Mouse (Mus musculus) stomach, embryonic 15.5 days (tissue): ENCODE measurements around the gene Ubl7. TPM values are rescaled to one million over a fixed set of nuclear protein-coding genes. Genes with fewer than 3 reads are reported as not detected.

Experiments
- ATAC-seq: fragments of 200-750 bp; cut with Nextera tagmentation; 2 replicates; pipeline ENCODE4 v1.8.0; 2017; ENCODE audit warnings: low read depth, moderate number of reproducible peaks, moderate TSS enrichment; ENCODE audit not compliant: insufficient read depth, low FRiP score
- H3K27ac ChIP-seq: fragments of 300-500 bp; sonication (generic); 2 replicates; pipeline ENCODE4 v1.5.1; 2015; ENCODE audit warnings: mild to moderate bottlenecking, inconsistent platforms
- H3K27me3 ChIP-seq: fragments of 300-500 bp; sonication (generic); replicated peaks from 2 replicates; pipeline ENCODE4 v1.6.1; 2015; ENCODE audit warnings: inconsistent platforms
- H3K36me3 ChIP-seq: fragments of 300-500 bp; sonication (generic); 2 replicates; pipeline ENCODE4 v1.6.1; 2015; ENCODE audit warnings: inconsistent platforms
- H3K4me1 ChIP-seq: fragments of 300-500 bp; sonication (generic); 2 replicates; pipeline ENCODE4 v1.6.1; 2015; ENCODE audit warnings: inconsistent platforms
- H3K4me2 ChIP-seq: fragments of 300-500 bp; sonication (generic); 2 replicates; pipeline ENCODE4 v1.6.1; 2015; ENCODE audit warnings: mild to moderate bottlenecking, inconsistent platforms
- H3K4me3 ChIP-seq: fragments of 300-500 bp; sonication (generic); replicated peaks from 2 replicates; pipeline ENCODE4 v1.5.1; 2015; ENCODE audit warnings: inconsistent platforms
- H3K9ac ChIP-seq: fragments of 300-500 bp; sonication (generic); 2 replicates; pipeline ENCODE4 v1.6.1; 2015; ENCODE audit warnings: inconsistent platforms
- H3K9me3 ChIP-seq: fragments of 300-500 bp; sonication (generic); 2 replicates; pipeline ENCODE4 v1.6.1; 2016; ENCODE audit warnings: inconsistent platforms
- WGBS: fragments of 180-500 bp; shearing (Covaris S2); methylation state at CpG from one replicate; pipeline ENCODE4 v1.1.7; 2015; 5-methylcytosine and 5-hydroxymethylcytosine counted together
- polyA plus RNA-seq: library from polyadenylated mRNA; unstranded; fragments of >200 nt; fragmentation: Nextera tagmentation; extraction: Ambion mirVana; gene quantifications from 2 replicates; pipeline ENCODE4 v1.2.1, GENCODE M21; 2015

Ubl7 gene
- polyA plus RNA-seq, 1 experiment from 2014 or later, result 85.4 TPM

DNA sequence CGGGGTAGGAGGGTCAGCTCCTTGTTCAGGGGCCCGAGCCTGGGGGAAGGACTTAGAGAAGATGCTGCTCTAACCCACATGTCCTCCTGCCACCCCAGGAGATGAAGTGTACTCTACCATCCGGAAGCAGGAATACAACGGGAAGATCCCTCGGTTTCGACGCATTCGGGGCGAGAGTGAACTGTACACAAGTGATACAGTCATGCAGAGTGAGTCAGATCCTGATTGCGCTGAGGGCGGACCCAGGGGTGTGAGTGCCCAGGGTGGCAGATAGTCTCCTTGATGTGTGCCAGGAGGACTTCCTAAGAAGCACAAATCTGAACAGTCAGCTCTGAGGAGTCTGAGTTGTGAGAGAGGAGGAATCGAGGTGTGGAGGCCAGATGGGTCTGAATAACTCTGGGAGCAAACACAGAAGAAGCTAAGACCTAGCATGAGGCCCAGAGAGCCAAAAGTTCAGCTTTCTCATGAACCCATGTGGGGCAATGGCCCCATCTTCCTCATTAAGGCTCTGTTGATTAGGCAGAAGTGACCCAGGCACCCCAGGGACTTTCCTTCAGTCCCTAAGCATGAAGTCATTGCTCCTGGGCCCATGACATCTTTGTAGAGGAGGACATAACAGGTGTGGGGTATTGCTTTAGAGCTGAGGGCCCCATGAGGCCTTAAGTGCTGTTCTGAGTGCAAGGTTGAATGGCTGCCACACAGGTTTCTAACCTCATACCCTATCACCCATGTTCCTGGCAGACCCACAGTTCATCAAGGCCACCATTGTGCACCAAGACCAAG is 44.4 kb downstream of the Ubl7 start:
- H3K9me3 ChIP-seq, result no peaks in the 10 kb centered on the region
- 82% methylated on average over 12 of the region's 12 CpGs for WGBS
- no peak overlapping the region for H3K4me2 ChIP-seq
- no peaks in the 10 kb centered on the region for H3K36me3 ChIP-seq
- ATAC-seq, result no peak
- no peak overlapping the region for H3K4me3 ChIP-seq
- no peaks in the 10 kb centered on the region for H3K27me3 ChIP-seq
- no peak overlapping the region for H3K9ac ChIP-seq
- H3K27ac ChIP-seq, result no peak overlapping the region
- H3K4me1 ChIP-seq, result no peaks in the 10 kb centered on the region

DNA sequence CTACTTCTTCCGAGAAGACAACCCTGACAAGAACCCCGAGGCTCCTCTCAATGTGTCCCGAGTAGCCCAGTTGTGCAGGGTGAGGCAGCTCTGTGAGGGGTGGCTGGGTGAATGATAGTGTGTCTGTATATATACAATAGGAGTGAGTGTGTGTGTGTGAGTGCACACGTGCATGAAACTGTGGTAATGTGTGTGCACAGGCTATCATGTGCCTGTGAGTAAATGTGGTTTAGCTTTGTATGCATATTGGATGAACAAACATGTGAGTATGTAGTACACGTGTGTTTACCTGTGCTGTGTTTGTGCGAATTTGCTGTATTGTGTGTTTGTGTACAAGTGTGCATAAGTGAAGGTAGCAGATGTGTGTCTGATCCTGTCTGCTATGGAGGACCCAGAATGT is 45.0 kb downstream of the Ubl7 start:
- no peaks in the 10 kb centered on the region for H3K9me3 ChIP-seq
- WGBS, result 75% methylated on average over 6 of the region's 6 CpGs
- no peaks in the 10 kb centered on the region for H3K36me3 ChIP-seq
- no peak overlapping the region for H3K9ac ChIP-seq
- H3K4me3 ChIP-seq, result no peak overlapping the region
- no peak overlapping the region for H3K4me2 ChIP-seq
- H3K27ac ChIP-seq, result no peak overlapping the region
- ATAC-seq, result no peak
- no peaks in the 10 kb centered on the region for H3K27me3 ChIP-seq
- no peaks in the 10 kb centered on the region for H3K4me1 ChIP-seq

- H3K9ac ChIP-seq, result no peak overlapping the region
- peak; percentile 81 for ATAC-seq
- H3K4me3 ChIP-seq, result no peak overlapping the region
- no peaks in the 10 kb centered on the region for H3K27me3 ChIP-seq
- no peaks in the 10 kb centered on the region for H3K4me1 ChIP-seq
- 73% methylated on average over 9 of the region's 9 CpGs for WGBS
- no peaks in the 10 kb centered on the region for H3K36me3 ChIP-seq
- H3K27ac ChIP-seq, result peak overlapping the region; percentile 5; the same call in 1 of the 2 replicates
- no peak overlapping the region for H3K4me2 ChIP-seq
- no peaks in the 10 kb centered on the region for H3K9me3 ChIP-seq
Observed at GRCm38 (mm10) chr9:57956196-57956837, 45.5 kb downstream of the Ubl7 start.

DNA sequence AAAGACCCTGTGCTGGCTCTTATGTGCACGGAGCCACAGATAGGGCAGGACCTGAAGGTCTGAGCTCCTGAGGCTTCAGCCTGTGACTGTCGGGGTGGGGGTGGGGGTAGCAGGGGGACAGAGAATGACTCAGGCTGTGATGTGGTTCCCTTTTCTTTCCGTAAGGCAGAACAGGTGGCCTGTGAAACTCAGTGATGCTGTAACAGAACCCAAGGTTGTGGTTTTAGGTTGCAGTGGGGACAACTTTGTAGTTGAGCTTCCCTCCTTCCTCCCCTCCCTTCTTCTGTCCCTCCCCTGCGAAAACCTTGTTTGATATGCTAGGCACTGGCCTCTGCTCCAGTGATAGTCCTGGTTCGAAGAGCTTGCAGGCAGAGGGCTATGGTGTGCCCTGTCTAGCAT is 46.1 kb downstream of the Ubl7 start:
- no peak overlapping the region for H3K9ac ChIP-seq
- H3K27ac ChIP-seq, result peak overlapping the region; percentile 23; the same call in 1 of the 2 replicates

GRCm38 (mm10) chr9:57958615-57959014 is 47.8 kb downstream of the Ubl7 start:
- ATAC-seq, result no peak
- Histone ChIP-seq H3K36me3 (no peaks in the 10 kb centered on the region), H3K4me1 (peaks cover 5% of the 10 kb centered on the region; the same call in 1 of the 2 replicates), H3K27me3 (no peaks in the 10 kb centered on the region), H3K27ac (no peak overlapping the region), H3K4me3 (no peak overlapping the region), H3K9ac (no peak overlapping the region), H3K4me2 (no peak overlapping the region), H3K9me3 (no peaks in the 10 kb centered on the region)
- WGBS, result 87% methylated on average over 1 of the region's 1 CpGs

More for the DNA sequence above, 46.1 kb downstream of the Ubl7 start:
- H3K9me3 ChIP-seq, result no peaks in the 10 kb centered on the region
- 61% methylated on average over 5 of the region's 5 CpGs for WGBS
- no peaks in the 10 kb centered on the region for H3K36me3 ChIP-seq
- no peak overlapping the region for H3K4me3 ChIP-seq
- H3K27me3 ChIP-seq, result no peaks in the 10 kb centered on the region
- H3K4me2 ChIP-seq, result no peak overlapping the region
- H3K4me1 ChIP-seq, result peaks cover 5% of the 10 kb centered on the region; the same call in 1 of the 2 replicates
- no peak; the same call in none of the 2 replicates for ATAC-seq

- Histone ChIP-seq H3K4me2 (no peak overlapping the region), H3K9ac (no peak overlapping the region), H3K27ac (no peak overlapping the region), H3K4me1 (peaks cover 5% of the 10 kb centered on the region; the same call in 1 of the 2 replicates), H3K9me3 (no peaks in the 10 kb centered on the region), H3K36me3 (no peaks in the 10 kb centered on the region), H3K27me3 (no peaks in the 10 kb centered on the region), H3K4me3 (no peak overlapping the region)
- ATAC-seq, result no peak
- 51% methylated on average over 10 of the region's 10 CpGs for WGBS
Observed at GRCm38 (mm10) chr9:57959399-57959798, 48.6 kb downstream of the Ubl7 start.

- no peak for ATAC-seq
- 76% methylated on average over 17 of the region's 17 CpGs for WGBS
- H3K27ac ChIP-seq, result no peak overlapping the region
- H3K4me1 ChIP-seq, result peaks cover 5% of the 10 kb centered on the region; the same call in 1 of the 2 replicates
- no peaks in the 10 kb centered on the region for H3K9me3 ChIP-seq
- no peak overlapping the region for H3K4me2 ChIP-seq
- H3K36me3 ChIP-seq, result no peaks in the 10 kb centered on the region
- H3K27me3 ChIP-seq, result no peaks in the 10 kb centered on the region
- H3K4me3 ChIP-seq, result no peak overlapping the region
- no peak overlapping the region for H3K9ac ChIP-seq
Observed at GRCm38 (mm10) chr9:57959886-57960866, 49.4 kb downstream of the Ubl7 start.

GRCm38 (mm10) chr9:57961226-57961625 is 50.4 kb downstream of the Ubl7 start:
- H3K4me3 ChIP-seq, result no peak overlapping the region
- no peaks in the 10 kb centered on the region for H3K9me3 ChIP-seq
- 83% methylated on average over 15 of the region's 15 CpGs for WGBS
- no peak overlapping the region for H3K9ac ChIP-seq
- H3K27ac ChIP-seq, result no peak overlapping the region
- H3K36me3 ChIP-seq, result no peaks in the 10 kb centered on the region
- H3K4me2 ChIP-seq, result no peak overlapping the region
- no peak for ATAC-seq
- H3K4me1 ChIP-seq, result peaks cover 5% of the 10 kb centered on the region; the same call in 1 of the 2 replicates
- H3K27me3 ChIP-seq, result no peaks in the 10 kb centered on the region

DNA sequence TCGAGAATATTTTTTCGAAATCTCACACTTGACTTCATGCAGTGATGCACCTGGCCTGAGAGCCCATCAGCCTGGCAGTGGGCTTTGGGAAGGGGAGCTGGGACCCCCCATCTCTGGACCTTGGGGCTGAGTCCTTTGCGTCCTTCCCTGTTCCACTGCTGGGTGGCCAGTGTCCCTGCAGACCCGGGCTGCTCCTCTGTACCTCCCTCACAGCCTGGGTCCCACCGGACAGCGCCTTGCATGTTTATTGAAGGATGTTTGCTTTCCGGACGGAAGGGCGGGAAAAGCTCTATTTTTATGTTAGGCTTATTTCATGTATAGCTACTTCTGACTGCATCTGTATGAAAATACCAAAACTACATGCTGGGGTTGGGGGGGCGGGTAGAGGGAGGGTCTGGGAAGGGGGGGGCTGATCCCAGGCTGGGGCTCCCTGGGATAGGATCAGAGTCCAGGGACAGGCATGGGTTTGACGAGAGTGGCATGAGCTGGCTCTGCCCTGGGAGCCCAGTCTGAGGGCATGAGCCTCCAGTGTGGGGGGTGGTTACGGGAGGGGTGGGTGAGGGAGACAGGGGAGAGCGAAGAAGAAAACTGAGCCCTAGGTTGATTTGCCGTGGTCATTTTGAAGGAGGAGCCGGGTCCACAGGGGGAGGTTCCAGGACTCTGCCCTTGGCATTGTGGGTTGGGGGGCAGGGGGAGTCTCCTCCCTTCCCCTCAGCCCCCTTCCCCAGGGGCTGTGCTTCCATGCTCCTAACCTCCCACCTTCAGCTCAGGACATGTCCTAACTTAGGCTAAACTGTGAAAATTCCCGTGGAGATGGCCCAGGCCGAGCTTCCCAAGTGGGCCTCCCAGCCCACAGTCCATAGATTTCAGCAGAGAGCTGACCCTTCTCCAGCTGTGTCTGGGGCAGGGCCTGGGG is 51.3 kb downstream of the Ubl7 start:
- Histone ChIP-seq H3K36me3 (no peaks in the 10 kb centered on the region), H3K27me3 (no peaks in the 10 kb centered on the region), H3K9me3 (no peaks in the 10 kb centered on the region), H3K9ac (no peak overlapping the region), H3K27ac (no peak overlapping the region), H3K4me1 (peaks cover 5% of the 10 kb centered on the region; the same call in 1 of the 2 replicates), H3K4me2 (no peak overlapping the region), H3K4me3 (no peak overlapping the region)
- no peak for ATAC-seq
- 52% methylated on average over 17 of the region's 17 CpGs for WGBS

DNA sequence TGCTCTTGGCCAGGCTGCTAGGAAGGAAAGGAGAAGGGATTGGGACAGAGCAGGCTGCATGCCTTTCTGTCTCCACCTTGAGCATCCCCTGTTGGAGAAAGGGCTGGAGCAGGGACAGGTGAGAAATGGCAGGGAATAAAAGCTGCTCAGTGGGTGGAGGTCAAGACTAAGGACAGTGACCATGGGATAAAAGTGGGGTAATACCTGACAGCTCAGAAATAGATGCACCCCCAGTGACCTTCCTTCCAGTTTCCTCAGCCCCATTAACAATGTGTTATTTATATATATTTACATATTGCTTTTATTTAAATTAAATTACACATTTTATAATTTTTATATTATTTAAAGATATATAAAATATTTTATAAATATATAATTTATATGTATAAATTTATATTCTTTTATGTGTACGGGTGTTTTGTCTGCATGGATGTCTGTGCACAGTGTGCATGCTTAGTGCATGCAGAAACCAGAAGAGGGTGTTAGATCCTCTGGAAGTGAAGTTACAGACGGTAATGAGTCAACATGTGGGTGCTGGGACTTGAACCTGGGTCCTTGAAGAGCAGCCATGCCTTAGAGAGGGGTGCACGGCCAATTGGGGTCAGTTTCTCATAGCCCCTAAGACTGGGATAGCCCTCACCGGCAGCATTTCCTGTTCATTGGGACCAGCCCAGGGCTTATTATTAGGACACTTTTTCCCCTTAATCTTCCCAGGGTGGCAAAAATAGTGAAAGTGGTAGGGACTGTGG is 52.6 kb downstream of the Ubl7 start:
- H3K27ac ChIP-seq, result no peak overlapping the region
- no peaks in the 10 kb centered on the region for H3K9me3 ChIP-seq
- no peak for ATAC-seq
- H3K4me1 ChIP-seq, result peaks cover 5% of the 10 kb centered on the region; the same call in 1 of the 2 replicates
- H3K4me2 ChIP-seq, result no peak overlapping the region
- H3K9ac ChIP-seq, result no peak overlapping the region
- 85% methylated on average over 4 of the region's 4 CpGs for WGBS
- no peaks in the 10 kb centered on the region for H3K36me3 ChIP-seq
- H3K27me3 ChIP-seq, result no peaks in the 10 kb centered on the region
- no peak overlapping the region for H3K4me3 ChIP-seq
